In the genomic region with DNA sequence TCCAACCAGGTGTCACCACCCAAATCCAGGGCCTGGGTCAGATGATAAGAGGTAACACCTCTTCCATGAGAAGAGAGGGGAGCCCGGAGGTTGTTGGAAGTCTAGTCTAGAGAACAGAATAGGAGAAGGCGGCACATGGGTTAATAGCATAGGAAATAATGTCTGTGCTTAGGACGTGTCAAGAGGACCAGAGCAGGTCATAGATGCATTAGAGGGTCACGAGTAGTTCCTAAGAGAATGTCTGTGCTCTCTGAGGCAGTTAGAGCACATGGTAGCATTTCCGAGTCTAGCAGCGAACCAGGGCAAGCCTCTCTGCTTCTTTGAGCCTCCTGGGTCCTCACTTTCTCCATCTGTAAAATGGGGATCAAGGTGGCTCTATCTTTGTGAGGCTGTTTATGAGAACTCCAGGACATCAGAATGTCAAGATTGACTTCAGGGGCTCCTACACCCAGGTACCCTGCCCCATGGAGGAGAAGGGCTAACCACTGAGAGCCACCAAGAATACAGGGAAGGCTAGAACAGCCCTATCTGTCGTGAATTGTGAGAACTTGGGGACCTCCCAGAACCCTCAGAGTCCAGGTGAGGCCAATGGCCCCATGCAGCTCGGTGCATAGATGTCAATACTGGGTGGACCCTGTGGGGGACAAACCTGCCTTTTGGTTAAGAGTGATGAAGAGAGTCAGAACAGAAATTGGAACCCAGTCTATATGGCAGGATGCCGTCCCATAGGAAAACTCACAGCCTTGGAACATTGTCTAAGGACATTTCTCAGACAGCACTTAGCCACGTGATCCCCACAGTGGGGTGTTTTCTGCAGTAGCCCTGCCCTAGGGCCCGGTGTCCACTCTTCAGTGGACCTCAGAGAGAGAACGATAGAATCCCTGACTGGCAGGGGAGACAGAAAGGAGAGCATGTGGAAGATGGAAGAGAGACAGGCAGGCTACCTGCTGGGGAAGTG, we compare ENCODE assay signal across 19 mouse cellular contexts. TPM values are rescaled to one million over a fixed set of nuclear protein-coding genes. Genes with fewer than 3 reads are reported as not detected.
DNase-seq lines count a peak whose midpoint lies in the region; ATAC-seq and TF ChIP-seq lines count a peak whose summit lies in the region.
"Had no signal": no experiment of that assay in that cellular context is flagged by ENCODE, and none has a peak within 500 bp of the region (broad histone marks: within the 10 kb centered on the region; RNA-seq: fewer than 3 reads in every experiment).

No protein-coding gene starts in this region.

- 79% methylated on average over 12 of the region's 12 CpGs for WGBS in lung, adult 2 months

- no peak for TF ChIP-seq CTCF in lung, adult 2 months (IDR thresholded peaks at IDR 0.05; ENCODE audit: insufficient read depth, low read length)

- H3K4me1 ChIP-seq in lung, adult 2 months (ENCODE audit: control insufficient read depth, insufficient read depth, low read length): peaks cover 3% of the 10 kb centered on the region
- H3K4me1 ChIP-seq: forebrain, embryonic 13.5 days; hindbrain, embryonic 12.5 days had no signal

- DNase-seq in lung, adult 2 months: no peak
- DNase-seq in lung, postnatal 36 days: no peak
- peak; percentile 30 for DNase-seq in thymus, postnatal 4 days
- no peak for DNase-seq in thymus, postnatal 14 days
- peak; percentile 53 for DNase-seq in induced T-regulatory cell, adult 2 months (ENCODE audit: low read depth)
- no peak for DNase-seq in cerebellum, postnatal 36 days
- DNase-seq: adrenal gland, adult 8-10 months; adrenal gland, postnatal 36 days; cerebellum, adult 11-12 months; cerebellum, adult 9-10 months; forebrain, postnatal 0 days; gastrocnemius, adult 2 months; heart, postnatal 4 days had no signal

- ATAC-seq in megakaryocyte progenitor cell, adult 5-6 weeks (replicated peaks; ENCODE audit: poor library complexity): no peak
- ATAC-seq: forebrain, embryonic 13.5 days; forebrain, postnatal 0 days; hindbrain, embryonic 16.5 days had no signal

- TF ChIP-seq POLR2A in lung, adult 2 months (IDR thresholded peaks at IDR 0.05; ENCODE audit: borderline replicate concordance, extremely low read depth, low read depth, low read length): no peak

- H3K4me3 ChIP-seq in lung, adult 2 months (replicated peaks; ENCODE audit: extremely low read depth, low read depth, low read length): peak overlapping the region; percentile 28
- H3K4me3 ChIP-seq: embryonic facial prominence, embryonic 10.5 days; forebrain, embryonic 13.5 days; gastrocnemius, adult 2 months; heart, embryonic 12.5 days; hindbrain, embryonic 12.5 days had no signal

RNA-seq across cellular contexts. Expression of a gene that starts 1.4 kb away (rescaled TPM):
- polyA plus RNA-seq in lung, adult 2 months (2012; rRNA removed): 7.6 and 8.8 TPM in 2 replicates
- 2.7 and 4.3 TPM in 2 replicates for total RNA-seq in megakaryocyte progenitor cell, adult 5-6 weeks (2015)
- 3.6 and 7.2 TPM in 2 replicates for total RNA-seq in megakaryocyte progenitor cell, adult 5-6 weeks (2017)
- total RNA-seq: gastrocnemius, adult 2 months had no signal

RNA-seq across cellular contexts. Expression of a gene that starts 52.7 kb away (rescaled TPM):
- 75.3 and 85.2 TPM in 2 replicates for polyA plus RNA-seq in lung, adult 2 months (2012; rRNA removed)
- 10.5 and 12.0 TPM in 2 replicates for total RNA-seq in megakaryocyte progenitor cell, adult 5-6 weeks (2015)
- 19.2 and 20.4 TPM in 2 replicates for total RNA-seq in megakaryocyte progenitor cell, adult 5-6 weeks (2017)

Comparison
In these comparisons a context has a peak if more than half of its experiments do, and no peak if none do; other contexts are left out.
1. DNase-seq: peak in thymus, postnatal 4 days (single experiment) and induced T-regulatory cell, adult 2 months (single experiment); none in lung, adult 2 months (single experiment), lung, postnatal 36 days (single experiment), thymus, postnatal 14 days (single experiment) and cerebellum, postnatal 36 days (0 of 2).